Mouse (Mus musculus): ENCODE measurements around the gene Clec11a. TPM values are rescaled to one million over a fixed set of nuclear protein-coding genes. Genes with fewer than 3 reads are reported as not detected.

Gene Clec11a
- polyA plus RNA-seq, 1 experiment = not detected

DNA sequence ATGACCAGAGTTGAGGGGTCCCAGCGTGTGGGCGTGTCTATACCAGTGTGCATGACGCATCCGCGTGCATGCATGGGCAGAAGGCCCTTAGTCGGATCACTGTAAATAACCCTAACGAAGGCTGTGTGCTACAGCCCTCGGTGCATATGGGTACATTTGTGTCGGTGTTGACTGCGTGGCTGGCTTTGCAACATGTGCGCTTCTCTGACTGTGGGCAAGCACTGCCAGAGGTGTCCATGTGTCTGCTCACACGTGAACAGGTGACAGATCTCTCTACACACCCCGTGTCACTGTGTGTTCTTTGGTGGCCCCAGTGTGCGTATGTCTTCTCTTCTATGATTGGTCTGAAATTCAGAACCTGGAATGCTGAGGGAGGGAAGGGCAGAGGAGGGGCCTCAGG, 27.4 kb upstream of the Clec11a start:
- TF ChIP-seq CTCF (IDR thresholded peaks at IDR 0.05; ENCODE audit: insufficient read depth, low read depth, low read length) (no peak), POLR2A (IDR thresholded peaks at IDR 0.05; ENCODE audit: insufficient read depth, low read depth, low read length) (no peak)
- Histone ChIP-seq H3K27ac (ENCODE audit: insufficient read depth, low read depth, low read length) (no peak overlapping the region), H3K4me3 (ENCODE audit: insufficient read depth, low read depth, low read length) (no peak overlapping the region), H3K4me1 (ENCODE audit: control insufficient read depth, insufficient read depth, low read length) (peaks cover 41% of the 10 kb centered on the region)
- WGBS = 65% methylated on average over 14 of the region's 14 CpGs

GRCm38 (mm10) chr7:44332336-44332735, 25.6 kb upstream of the Clec11a start:
- no peak overlapping the region for H3K4me3 ChIP-seq (ENCODE audit: insufficient read depth, low read depth, low read length)
- peaks cover 32% of the 10 kb centered on the region for H3K4me1 ChIP-seq (ENCODE audit: control insufficient read depth, insufficient read depth, low read length)
- 72% methylated on average over 3 of the region's 3 CpGs for WGBS
- no peak overlapping the region for H3K27ac ChIP-seq (ENCODE audit: insufficient read depth, low read depth, low read length)
- TF ChIP-seq CTCF (IDR thresholded peaks at IDR 0.05; ENCODE audit: insufficient read depth, low read depth, low read length) (no peak), POLR2A (IDR thresholded peaks at IDR 0.05; ENCODE audit: insufficient read depth, low read depth, low read length) (no peak)

DNA sequence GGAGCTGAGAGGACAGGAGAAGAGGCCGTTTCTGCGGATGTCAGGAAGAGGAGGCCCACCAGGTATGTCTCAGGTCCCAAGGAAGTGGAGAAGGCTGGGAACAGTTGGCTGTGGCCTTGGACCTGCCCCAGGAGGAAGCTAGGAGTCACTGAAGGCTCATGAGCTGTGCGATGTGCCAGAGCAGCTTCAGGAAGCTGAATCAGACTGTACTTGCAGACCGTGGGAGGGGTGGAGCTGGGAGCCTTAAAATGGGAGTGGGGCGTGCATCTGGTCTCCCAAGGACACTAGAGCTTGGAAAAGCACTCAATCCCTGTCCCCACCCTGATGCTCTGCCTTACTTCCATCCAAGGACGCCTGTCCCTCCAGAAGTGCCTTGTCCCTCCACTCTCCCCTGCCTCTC, 19.9 kb upstream of the Clec11a start:
- WGBS = 51% methylated on average over 6 of the region's 6 CpGs
- peaks cover 7% of the 10 kb centered on the region for H3K4me1 ChIP-seq (ENCODE audit: control insufficient read depth, insufficient read depth, low read length)
- H3K27ac ChIP-seq (ENCODE audit: insufficient read depth, low read depth, low read length) = no peak overlapping the region
- no peak overlapping the region for H3K4me3 ChIP-seq (ENCODE audit: insufficient read depth, low read depth, low read length)
- TF ChIP-seq POLR2A (IDR thresholded peaks at IDR 0.05; ENCODE audit: insufficient read depth, low read depth, low read length) = no peak
- TF ChIP-seq CTCF (IDR thresholded peaks at IDR 0.05; ENCODE audit: insufficient read depth, low read depth, low read length) = no peak

- Histone ChIP-seq H3K4me1 (ENCODE audit: control insufficient read depth, insufficient read depth, low read length) (peaks cover 18% of the 10 kb centered on the region), H3K27ac (ENCODE audit: insufficient read depth, low read depth, low read length) (no peak overlapping the region), H3K4me3 (ENCODE audit: insufficient read depth, low read depth, low read length) (no peak overlapping the region)
- no peak for TF ChIP-seq CTCF (IDR thresholded peaks at IDR 0.05; ENCODE audit: insufficient read depth, low read depth, low read length)
- WGBS = 86% methylated on average over 1 of the region's 1 CpGs
Observed at GRCm38 (mm10) chr7:44322290-44322689, 15.6 kb upstream of the Clec11a start.

GRCm38 (mm10) chr7:44320886-44321285, 14.2 kb upstream of the Clec11a start:
- no peak overlapping the region for H3K27ac ChIP-seq (ENCODE audit: insufficient read depth, low read depth, low read length)
- WGBS = 25% methylated on average over 8 of the region's 8 CpGs
- TF ChIP-seq POLR2A (IDR thresholded peaks at IDR 0.05; ENCODE audit: insufficient read depth, low read depth, low read length) (no peak), CTCF (IDR thresholded peaks at IDR 0.05; ENCODE audit: insufficient read depth, low read depth, low read length) (0 out of 2 replicates have a peak, but pooled peaks have one; percentile 14)

GRCm38 (mm10) chr7:44317913-44318312, 11.2 kb upstream of the Clec11a start:
- Histone ChIP-seq H3K4me3 (ENCODE audit: insufficient read depth, low read depth, low read length) (no peak overlapping the region), H3K27ac (ENCODE audit: insufficient read depth, low read depth, low read length) (no peak overlapping the region), H3K4me1 (ENCODE audit: control insufficient read depth, insufficient read depth, low read length) (peaks cover 16% of the 10 kb centered on the region)
- 32% methylated on average over 4 of the region's 4 CpGs for WGBS
- TF ChIP-seq CTCF (IDR thresholded peaks at IDR 0.05; ENCODE audit: insufficient read depth, low read depth, low read length) (no peak), POLR2A (IDR thresholded peaks at IDR 0.05; ENCODE audit: insufficient read depth, low read depth, low read length) (no peak)

More at GRCm38 (mm10) chr7:44320886-44321285, 14.2 kb upstream of the Clec11a start:
- Histone ChIP-seq H3K4me3 (ENCODE audit: insufficient read depth, low read depth, low read length) (no peak overlapping the region), H3K4me1 (ENCODE audit: control insufficient read depth, insufficient read depth, low read length) (peaks cover 11% of the 10 kb centered on the region)

GRCm38 (mm10) chr7:44312484-44312883, 5.8 kb upstream of the Clec11a start:
- peak overlapping the region; percentile 75; the same call in 1 of the 2 replicates for H3K4me3 ChIP-seq (ENCODE audit: insufficient read depth, low read depth, low read length)
- no peak overlapping the region for H3K27ac ChIP-seq (ENCODE audit: insufficient read depth, low read depth, low read length)

DNA sequence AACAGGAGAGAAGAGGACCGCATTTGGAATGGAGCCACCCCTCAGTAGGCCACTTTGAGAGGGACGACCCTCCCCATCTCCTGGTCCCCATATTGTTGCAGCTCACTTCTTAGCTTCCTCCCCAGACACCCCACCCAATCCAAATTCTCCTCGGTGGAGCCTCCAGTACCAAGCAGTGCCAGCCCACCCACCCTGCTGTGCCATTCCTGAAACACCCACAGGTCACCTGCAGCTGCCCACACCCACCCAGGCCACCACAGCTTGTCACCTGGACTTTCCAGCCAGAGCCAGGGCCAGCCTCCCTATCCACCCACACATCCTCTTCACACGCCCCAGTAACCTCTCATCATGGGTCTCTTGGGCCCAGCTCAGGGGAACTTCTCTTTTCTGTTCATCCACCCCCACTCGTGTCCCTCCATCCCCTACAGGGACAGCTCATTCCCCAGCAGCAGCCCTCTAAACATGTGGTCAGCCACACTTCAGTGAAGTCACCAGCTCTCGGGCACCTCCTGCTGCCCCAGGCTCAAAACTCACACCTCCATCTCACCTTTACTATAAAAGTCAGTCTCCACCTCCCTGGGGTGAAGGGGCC, 5.1 kb upstream of the Clec11a start:
- H3K27ac ChIP-seq (ENCODE audit: insufficient read depth, low read depth, low read length) = peak overlapping the region; percentile 22; the same call in 1 of the 2 replicates
- peaks cover 27% of the 10 kb centered on the region for H3K4me1 ChIP-seq (ENCODE audit: control insufficient read depth, insufficient read depth, low read length)
- H3K4me3 ChIP-seq (ENCODE audit: insufficient read depth, low read depth, low read length) = peak overlapping the region; percentile 75
- TF ChIP-seq CTCF (IDR thresholded peaks at IDR 0.05; ENCODE audit: insufficient read depth, low read depth, low read length) (no peak), POLR2A (IDR thresholded peaks at IDR 0.05; ENCODE audit: insufficient read depth, low read depth, low read length) (no peak)
- WGBS = 12% methylated on average over 6 of the region's 6 CpGs

More at GRCm38 (mm10) chr7:44312484-44312883, 5.8 kb upstream of the Clec11a start:
- 70% methylated on average over 16 of the region's 16 CpGs for WGBS
- no peak for TF ChIP-seq CTCF (IDR thresholded peaks at IDR 0.05; ENCODE audit: insufficient read depth, low read depth, low read length)
- no peak for TF ChIP-seq POLR2A (IDR thresholded peaks at IDR 0.05; ENCODE audit: insufficient read depth, low read depth, low read length)
- peaks cover 29% of the 10 kb centered on the region for H3K4me1 ChIP-seq (ENCODE audit: control insufficient read depth, insufficient read depth, low read length)

DNA sequence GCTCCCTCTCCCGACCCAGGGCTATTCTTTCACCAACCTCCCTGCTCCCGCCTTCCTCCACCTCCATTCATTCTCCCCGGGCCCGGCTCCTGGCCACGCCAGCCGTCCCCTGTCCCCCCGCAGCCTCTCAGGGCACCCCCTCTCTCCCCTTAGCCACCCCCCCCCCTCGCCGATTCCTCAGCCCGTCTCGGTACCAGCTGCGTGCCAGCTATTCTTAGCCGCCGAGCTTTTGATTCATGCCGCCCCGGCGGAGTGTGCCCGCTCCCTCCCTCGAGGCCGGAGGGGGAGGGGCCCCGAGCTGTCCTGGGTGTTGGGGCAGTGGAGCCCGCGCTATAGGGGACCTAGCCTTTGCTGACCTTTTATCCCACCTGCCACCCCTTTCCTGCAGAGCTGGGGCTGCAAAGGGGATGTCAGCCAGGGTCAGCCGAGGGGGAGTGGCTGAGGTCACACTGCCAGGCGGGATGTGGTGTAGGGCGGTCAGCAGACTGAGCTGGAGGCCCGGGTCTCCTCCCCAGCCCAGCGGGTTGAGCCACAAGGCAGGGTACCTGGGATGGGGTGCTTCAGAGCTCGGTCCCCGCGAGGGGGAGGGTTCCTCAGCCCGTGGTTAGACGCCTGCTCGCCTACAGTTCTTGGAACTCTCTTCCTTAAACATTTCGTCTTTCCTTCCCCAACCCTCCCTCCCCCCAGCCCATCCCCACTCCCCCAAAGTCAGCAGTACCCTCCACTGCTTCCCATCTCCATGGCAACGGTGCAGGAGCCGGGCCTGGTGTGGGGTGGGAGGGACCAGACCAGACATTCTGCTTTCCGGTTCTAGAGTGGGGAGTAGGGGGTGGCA, 4.4 kb upstream of the Clec11a start:
- H3K4me1 ChIP-seq (ENCODE audit: control insufficient read depth, insufficient read depth, low read length) = peaks cover 32% of the 10 kb centered on the region
- no peak for TF ChIP-seq POLR2A (IDR thresholded peaks at IDR 0.05; ENCODE audit: insufficient read depth, low read depth, low read length)
- no peak for TF ChIP-seq CTCF (IDR thresholded peaks at IDR 0.05; ENCODE audit: insufficient read depth, low read depth, low read length)
- WGBS = under 1% methylated on average over 38 of the region's 38 CpGs
- peak overlapping the region; percentile 75 for H3K4me3 ChIP-seq (ENCODE audit: insufficient read depth, low read depth, low read length)
- peak overlapping the region; percentile 91 for H3K27ac ChIP-seq (ENCODE audit: insufficient read depth, low read depth, low read length)

All from olfactory bulb, adult 2 months (tissue).